Mouse (Mus musculus) lung, postnatal 0 days (tissue): ENCODE results near the gene Sf3b2.

ENCODE experiments used
- CTCF ChIP-seq: IDR thresholded peaks from 2 replicates; pipeline ENCODE4 v1.5.1; 2016; ENCODE audit warnings: antibody characterized with exemption, mild to moderate bottlenecking
- EP300 ChIP-seq: IDR thresholded peaks from 2 replicates; pipeline ENCODE4 v1.6.1; 2016; ENCODE audit warnings: antibody characterized with exemption, mild to moderate bottlenecking, control low read depth

GRCm38 (mm10) chr19:5257140-5257539 is 38.1 kb downstream of the Sf3b2 start:
- TF ChIP-seq CTCF (no peak), EP300 (no peak)
